Mouse (Mus musculus): ENCODE results near the gene Cyp2d11. TPM values are rescaled to one million over a fixed set of nuclear protein-coding genes. Genes with fewer than 3 reads are reported as not detected.
"Not testable (repeated sequence)": the region's sequence is repeated elsewhere in the genome, so short reads cannot be mapped to it uniquely, and the experiment has no call there.

Gene Cyp2d11
- polyA plus RNA-seq, 1 experiment: not detected

GRCm38 (mm10) chr15:82375855-82376254, 18.0 kb downstream of the Cyp2d11 start:
- Histone ChIP-seq H3K79me3 (ENCODE audit: low read depth) (no peaks in the 10 kb centered on the region), H3K79me2 (ENCODE audit: control insufficient read depth, insufficient read depth) (no peaks in the 10 kb centered on the region), H3K27me3 (ENCODE audit: control insufficient read depth, insufficient read depth, insufficient read length) (peaks cover 13% of the 10 kb centered on the region), H3ac (ENCODE audit: control insufficient read depth, insufficient read length, low read depth) (no peak overlapping the region), H3K36me3 (ENCODE audit: control insufficient read depth, insufficient read depth) (no peaks in the 10 kb centered on the region), H3K4me3 (ENCODE audit: insufficient read depth, poor library complexity, severe bottlenecking) (no peak overlapping the region)
- no peak for TF ChIP-seq MAX (IDR thresholded peaks at IDR 0.05)
- TF ChIP-seq CEBPB (IDR thresholded peaks at IDR 0.05; ENCODE audit: low read depth): no peak
- TF ChIP-seq USF1 (IDR thresholded peaks at IDR 0.05; ENCODE audit: low read depth): no peak
- TF ChIP-seq MYOG (IDR thresholded peaks at IDR 0.05; ENCODE audit: control insufficient read depth, extremely low read depth, insufficient read length): no peak
- no peak for TF ChIP-seq FOSL1 (IDR thresholded peaks at IDR 0.05; ENCODE audit: insufficient read depth, low read length, poor library complexity, severe bottlenecking)
- TF ChIP-seq MYOD1 (IDR thresholded peaks at IDR 0.05; ENCODE audit: control insufficient read depth, insufficient read length, low read depth): no peak
- no peak for TF ChIP-seq CTCF (IDR thresholded peaks at IDR 0.05; ENCODE audit: control insufficient read depth, insufficient read depth, insufficient read length)

- Histone ChIP-seq H3K27me3 (ENCODE audit: control insufficient read depth, insufficient read depth, insufficient read length) (peaks cover 13% of the 10 kb centered on the region), H3K4me3 (ENCODE audit: insufficient read depth, poor library complexity, severe bottlenecking) (no peak overlapping the region), H3K36me3 (ENCODE audit: control insufficient read depth, insufficient read depth) (no peaks in the 10 kb centered on the region), H3K79me3 (ENCODE audit: low read depth) (no peaks in the 10 kb centered on the region), H3K79me2 (ENCODE audit: control insufficient read depth, insufficient read depth) (no peaks in the 10 kb centered on the region), H3ac (ENCODE audit: control insufficient read depth, insufficient read length, low read depth) (no peak overlapping the region)
- TF ChIP-seq USF1 (IDR thresholded peaks at IDR 0.05; ENCODE audit: low read depth) (no peak), CEBPB (IDR thresholded peaks at IDR 0.05; ENCODE audit: low read depth) (no peak), MYOG (IDR thresholded peaks at IDR 0.05; ENCODE audit: control insufficient read depth, extremely low read depth, insufficient read length) (no peak), CTCF (IDR thresholded peaks at IDR 0.05; ENCODE audit: control insufficient read depth, insufficient read depth, insufficient read length) (no peak), MYOD1 (IDR thresholded peaks at IDR 0.05; ENCODE audit: control insufficient read depth, insufficient read length, low read depth) (no peak), MAX (IDR thresholded peaks at IDR 0.05) (no peak)
Observed at GRCm38 (mm10) chr15:82374437-82374836, 19.4 kb downstream of the Cyp2d11 start.

GRCm38 (mm10) chr15:82372991-82373390, 20.8 kb downstream of the Cyp2d11 start:
- H3K4me3 ChIP-seq (ENCODE audit: insufficient read depth, poor library complexity, severe bottlenecking): no peak overlapping the region
- peaks cover 13% of the 10 kb centered on the region for H3K27me3 ChIP-seq (ENCODE audit: control insufficient read depth, insufficient read depth, insufficient read length)
- TF ChIP-seq CEBPB (IDR thresholded peaks at IDR 0.05; ENCODE audit: low read depth): no peak
- no peak for TF ChIP-seq CTCF (IDR thresholded peaks at IDR 0.05; ENCODE audit: control insufficient read depth, insufficient read depth, insufficient read length)
- TF ChIP-seq FOSL1 (IDR thresholded peaks at IDR 0.05; ENCODE audit: insufficient read depth, low read length, poor library complexity, severe bottlenecking): no peak
- TF ChIP-seq USF1 (IDR thresholded peaks at IDR 0.05; ENCODE audit: low read depth): no peak
- TF ChIP-seq MYOG (IDR thresholded peaks at IDR 0.05; ENCODE audit: control insufficient read depth, extremely low read depth, insufficient read length): no peak
- TF ChIP-seq MAX (IDR thresholded peaks at IDR 0.05): no peak
- no peak for TF ChIP-seq MYOD1 (IDR thresholded peaks at IDR 0.05; ENCODE audit: control insufficient read depth, insufficient read length, low read depth)
- no peaks in the 10 kb centered on the region for H3K79me3 ChIP-seq (ENCODE audit: low read depth)
- no peaks in the 10 kb centered on the region for H3K36me3 ChIP-seq (ENCODE audit: control insufficient read depth, insufficient read depth)
- no peaks in the 10 kb centered on the region for H3K79me2 ChIP-seq (ENCODE audit: control insufficient read depth, insufficient read depth)
- no peak overlapping the region for H3ac ChIP-seq (ENCODE audit: control insufficient read depth, insufficient read length, low read depth)

- TF ChIP-seq CEBPB (IDR thresholded peaks at IDR 0.05; ENCODE audit: low read depth): no peak
- no peak for TF ChIP-seq MYOD1 (IDR thresholded peaks at IDR 0.05; ENCODE audit: control insufficient read depth, insufficient read length, low read depth)
- H3K4me3 ChIP-seq (ENCODE audit: insufficient read depth, poor library complexity, severe bottlenecking): no peak overlapping the region
- H3K27me3 ChIP-seq (ENCODE audit: control insufficient read depth, insufficient read depth, insufficient read length): peaks cover 13% of the 10 kb centered on the region
- H3ac ChIP-seq (ENCODE audit: control insufficient read depth, insufficient read length, low read depth): no peak overlapping the region
- no peaks in the 10 kb centered on the region for H3K36me3 ChIP-seq (ENCODE audit: control insufficient read depth, insufficient read depth)
- H3K79me2 ChIP-seq (ENCODE audit: control insufficient read depth, insufficient read depth): no peaks in the 10 kb centered on the region
- no peaks in the 10 kb centered on the region for H3K79me3 ChIP-seq (ENCODE audit: low read depth)
Observed at GRCm38 (mm10) chr15:82372446-82372845, 21.4 kb downstream of the Cyp2d11 start.

- Histone ChIP-seq H3ac (ENCODE audit: control insufficient read depth, insufficient read length, low read depth) (no peak overlapping the region), H3K27me3 (ENCODE audit: control insufficient read depth, insufficient read depth, insufficient read length) (peaks cover 13% of the 10 kb centered on the region), H3K36me3 (ENCODE audit: control insufficient read depth, insufficient read depth) (no peaks in the 10 kb centered on the region), H3K79me3 (ENCODE audit: low read depth) (no peaks in the 10 kb centered on the region), H3K4me3 (ENCODE audit: insufficient read depth, poor library complexity, severe bottlenecking) (no peak overlapping the region), H3K79me2 (ENCODE audit: control insufficient read depth, insufficient read depth) (no peaks in the 10 kb centered on the region)
- TF ChIP-seq CTCF (IDR thresholded peaks at IDR 0.05; ENCODE audit: control insufficient read depth, insufficient read depth, insufficient read length) (no peak), MAX (IDR thresholded peaks at IDR 0.05) (no peak), MYOD1 (IDR thresholded peaks at IDR 0.05; ENCODE audit: control insufficient read depth, insufficient read length, low read depth) (no peak), FOSL1 (IDR thresholded peaks at IDR 0.05; ENCODE audit: insufficient read depth, low read length, poor library complexity, severe bottlenecking) (no peak), MYOG (IDR thresholded peaks at IDR 0.05; ENCODE audit: control insufficient read depth, extremely low read depth, insufficient read length) (no peak), CEBPB (IDR thresholded peaks at IDR 0.05; ENCODE audit: low read depth) (no peak), USF1 (IDR thresholded peaks at IDR 0.05; ENCODE audit: low read depth) (no peak)
Observed at GRCm38 (mm10) chr15:82368851-82369250, 25.0 kb downstream of the Cyp2d11 start.

GRCm38 (mm10) chr15:82368146-82368545, 25.7 kb downstream of the Cyp2d11 start:
- Histone ChIP-seq H3K27me3 (ENCODE audit: control insufficient read depth, insufficient read depth, insufficient read length) (peaks cover 13% of the 10 kb centered on the region), H3ac (ENCODE audit: control insufficient read depth, insufficient read length, low read depth) (no peak overlapping the region), H3K79me3 (ENCODE audit: low read depth) (no peaks in the 10 kb centered on the region), H3K4me3 (ENCODE audit: insufficient read depth, poor library complexity, severe bottlenecking) (no peak overlapping the region), H3K36me3 (ENCODE audit: control insufficient read depth, insufficient read depth) (no peaks in the 10 kb centered on the region), H3K79me2 (ENCODE audit: control insufficient read depth, insufficient read depth) (no peaks in the 10 kb centered on the region)
- TF ChIP-seq USF1 (IDR thresholded peaks at IDR 0.05; ENCODE audit: low read depth) (no peak), MYOD1 (IDR thresholded peaks at IDR 0.05; ENCODE audit: control insufficient read depth, insufficient read length, low read depth) (no peak), FOSL1 (IDR thresholded peaks at IDR 0.05; ENCODE audit: insufficient read depth, low read length, poor library complexity, severe bottlenecking) (no peak), MYOG (IDR thresholded peaks at IDR 0.05; ENCODE audit: control insufficient read depth, extremely low read depth, insufficient read length) (no peak), MAX (IDR thresholded peaks at IDR 0.05) (no peak), CEBPB (IDR thresholded peaks at IDR 0.05; ENCODE audit: low read depth) (no peak), CTCF (IDR thresholded peaks at IDR 0.05; ENCODE audit: control insufficient read depth, insufficient read depth, insufficient read length) (no peak)

GRCm38 (mm10) chr15:82364561-82364960, 29.3 kb downstream of the Cyp2d11 start:
- H3K79me3 ChIP-seq (ENCODE audit: low read depth); H3K4me3 ChIP-seq (ENCODE audit: insufficient read depth, poor library complexity, severe bottlenecking); H3K36me3 ChIP-seq (ENCODE audit: control insufficient read depth, insufficient read depth); H3ac ChIP-seq (ENCODE audit: control insufficient read depth, insufficient read length, low read depth); H3K79me2 ChIP-seq (ENCODE audit: control insufficient read depth, insufficient read depth); H3K27me3 ChIP-seq (ENCODE audit: control insufficient read depth, insufficient read depth, insufficient read length): not testable (repeated sequence)

- not testable (repeated sequence) for H3ac ChIP-seq (ENCODE audit: control insufficient read depth, insufficient read length, low read depth); H3K79me3 ChIP-seq (ENCODE audit: low read depth); H3K36me3 ChIP-seq (ENCODE audit: control insufficient read depth, insufficient read depth); H3K4me3 ChIP-seq (ENCODE audit: insufficient read depth, poor library complexity, severe bottlenecking); H3K79me2 ChIP-seq (ENCODE audit: control insufficient read depth, insufficient read depth); H3K27me3 ChIP-seq (ENCODE audit: control insufficient read depth, insufficient read depth, insufficient read length)
Observed at GRCm38 (mm10) chr15:82363801-82364200, 30.0 kb downstream of the Cyp2d11 start.

All from C2C12 (cell line).